Mouse (Mus musculus) gastrocnemius, adult 2 months (tissue): ENCODE results near the gene Ubp1. TPM values are rescaled to one million over a fixed set of nuclear protein-coding genes. Genes with fewer than 3 reads are reported as not detected.
A peak's percentile ranks its signal among the peaks of the same experiment; 100 is the strongest.

Experiments used
- DNase-seq: peaks from one replicate; pipeline ENCODE4 v3.0.0; 2022
- H3K27ac ChIP-seq: fragments of 200-600 bp; 2 replicates; pipeline ENCODE4 v1.8.1; 2022; ENCODE audit warnings: mild to moderate bottlenecking
- H3K4me3 ChIP-seq: fragments of 200-600 bp; 2 replicates; pipeline ENCODE4 v1.8.1; 2022; ENCODE audit warnings: mild to moderate bottlenecking, moderate library complexity
- CTCF ChIP-seq: fragments of 200-600 bp; IDR thresholded peaks from 2 replicates; pipeline ENCODE4 v1.8.1; 2022; ENCODE audit warnings: antibody characterized with exemption, mild to moderate bottlenecking, moderate library complexity
- intact Hi-C: fragments of 180-260 bp; cut with DNase I; formaldehyde crosslinking; loops from one replicate; pipeline ENCODE4 v1.15.1; 2025
- total RNA-seq, 2 experiments: library from RNA; stranded (reverse); gene quantifications; 2 replicates each; pipeline ENCODE4 v1.2.3; 2021

Gene Ubp1
- total RNA-seq, 2 experiments from 2014 or later = 19.7 to 20.3 TPM

- TF ChIP-seq CTCF = no peak
- Histone ChIP-seq H3K4me3 (no peak overlapping the region), H3K27ac (no peak overlapping the region)
- intact Hi-C loops = no loop called here
- no peak for DNase-seq
Measured at GRCm38 (mm10) chr9:113974945-113975344, 44.2 kb downstream of the Ubp1 start.

- no peak for TF ChIP-seq CTCF
- Histone ChIP-seq H3K4me3 (no peak overlapping the region), H3K27ac (no peak overlapping the region)
- no peak for DNase-seq
- intact Hi-C loops = no loop called here
Measured at GRCm38 (mm10) chr9:113975442-113975841, 44.7 kb downstream of the Ubp1 start.

GRCm38 (mm10) chr9:113976264-113976663 is 45.5 kb downstream of the Ubp1 start:
- no peak overlapping the region for H3K27ac ChIP-seq
- intact Hi-C loops = no loop called here
- TF ChIP-seq CTCF = no peak
- no peak for DNase-seq
- no peak overlapping the region for H3K4me3 ChIP-seq

GRCm38 (mm10) chr9:113977225-113977840 is 46.6 kb downstream of the Ubp1 start:
- Histone ChIP-seq H3K4me3 (no peak overlapping the region), H3K27ac (no peak overlapping the region)
- intact Hi-C loops = no loop called here
- TF ChIP-seq CTCF = no peak
- no peak for DNase-seq

GRCm38 (mm10) chr9:113978656-113979055 is 47.9 kb downstream of the Ubp1 start:
- no peak for TF ChIP-seq CTCF
- Histone ChIP-seq H3K4me3 (no peak overlapping the region), H3K27ac (no peak overlapping the region)
- intact Hi-C loops = no loop called here
- no peak for DNase-seq

- DNase-seq = peak; percentile 53
- intact Hi-C loops = no loop called here
Measured at GRCm38 (mm10) chr9:113979356-113979755, 48.6 kb downstream of the Ubp1 start.

GRCm38 (mm10) chr9:113981099-113981880 is 50.6 kb downstream of the Ubp1 start:
- Histone ChIP-seq H3K4me3 (peak overlapping the region; percentile 48), H3K27ac (peak overlapping the region; percentile 43)
- intact Hi-C loops = no loop called here
- TF ChIP-seq CTCF = no peak
- DNase-seq = peak; percentile 64

More at GRCm38 (mm10) chr9:113979356-113979755, 48.6 kb downstream of the Ubp1 start:
- no peak overlapping the region for H3K27ac ChIP-seq
- no peak for TF ChIP-seq CTCF
- H3K4me3 ChIP-seq = no peak overlapping the region

- no peak overlapping the region for H3K4me3 ChIP-seq
- intact Hi-C loops = no loop called here
- DNase-seq = no peak
- no peak for TF ChIP-seq CTCF
- no peak overlapping the region for H3K27ac ChIP-seq
Measured at GRCm38 (mm10) chr9:113982451-113982850, 51.7 kb downstream of the Ubp1 start.

GRCm38 (mm10) chr9:113982883-113983670 is 52.3 kb downstream of the Ubp1 start:
- no peak overlapping the region for H3K27ac ChIP-seq
- no peak for TF ChIP-seq CTCF
- no peak for DNase-seq
- H3K4me3 ChIP-seq = no peak overlapping the region
- intact Hi-C loops = no loop called here

GRCm38 (mm10) chr9:113984946-113985620 is 54.3 kb downstream of the Ubp1 start:
- intact Hi-C loops = no loop called here
- DNase-seq = no peak
- H3K27ac ChIP-seq = no peak overlapping the region
- TF ChIP-seq CTCF = no peak
- no peak overlapping the region for H3K4me3 ChIP-seq

GRCm38 (mm10) chr9:113990547-113991248 is 60.0 kb downstream of the Ubp1 start:
- peak; percentile 88 for DNase-seq
- no peak overlapping the region for H3K27ac ChIP-seq
- peak overlapping the region; percentile 55 for H3K4me3 ChIP-seq
- intact Hi-C loops = loop anchor here (1.0 kb wide), 1 partner anchor 126 kb away; no protein-coding TSS in a partner anchor
- peak; percentile 99; the same call in 1 of the 2 replicates for TF ChIP-seq CTCF

GRCm38 (mm10) chr9:113992810-113993209 is 62.1 kb downstream of the Ubp1 start:
- intact Hi-C loops = no loop called here
- no peak for TF ChIP-seq CTCF
- Histone ChIP-seq H3K27ac (no peak overlapping the region), H3K4me3 (no peak overlapping the region)
- DNase-seq = no peak
